Mouse (Mus musculus): ENCODE results near the gene Mmd2.

Gene Mmd2

GRCm38 (mm10) chr5:142547066-142547465, 61.5 kb downstream of the Mmd2 start:
- no peak for DNase-seq (ENCODE audit: low read depth, low spot score)

- no peak for DNase-seq (ENCODE audit: low read depth, low spot score)
Measured at GRCm38 (mm10) chr5:142546344-142546743, 62.3 kb downstream of the Mmd2 start.

GRCm38 (mm10) chr5:142545014-142545795, 63.4 kb downstream of the Mmd2 start:
- DNase-seq (ENCODE audit: low read depth, low spot score), result no peak

- DNase-seq (ENCODE audit: low read depth, low spot score), result no peak
Measured at GRCm38 (mm10) chr5:142537286-142537685, 71.3 kb downstream of the Mmd2 start.

GRCm38 (mm10) chr5:142535388-142535787, 73.2 kb downstream of the Mmd2 start:
- no peak for DNase-seq (ENCODE audit: low read depth, low spot score)

GRCm38 (mm10) chr5:142529915-142530314, 78.7 kb downstream of the Mmd2 start, which contains the start of gene Papolb:
Gene Papolb, minus strand, starts transcription at chr5:142530076.
- DNase-seq (ENCODE audit: low read depth, low spot score), result no peak

GRCm38 (mm10) chr5:142524711-142525464, 83.7 kb downstream of the Mmd2 start:
- DNase-seq (ENCODE audit: low read depth, low spot score), result no peak

- no peak for DNase-seq (ENCODE audit: low read depth, low spot score)
Measured at GRCm38 (mm10) chr5:142521195-142521866, 87.3 kb downstream of the Mmd2 start.

GRCm38 (mm10) chr5:142520360-142520759, 88.2 kb downstream of the Mmd2 start:
- no peak for DNase-seq (ENCODE audit: low read depth, low spot score)

- DNase-seq (ENCODE audit: low read depth, low spot score), result no peak
Measured at GRCm38 (mm10) chr5:142518973-142519372, 89.6 kb downstream of the Mmd2 start.

Data from forelimb bud, embryonic 11.5 days (tissue).